Mouse (Mus musculus) bone marrow macrophage, adult 2 months (primary cell): ENCODE results near the gene Sco1. TPM values are rescaled to one million over a fixed set of nuclear protein-coding genes. Genes with fewer than 3 reads are reported as not detected.
A peak's percentile ranks its signal among the peaks of the same experiment; 100 is the strongest.

Source experiments
- H3K27ac ChIP-seq: 2 replicates; pipeline ENCODE4 v1.5.1; 2012; ENCODE audit warnings: low read depth, low read length; ENCODE audit not compliant: insufficient read depth
- H3K4me1 ChIP-seq: 2 replicates; pipeline ENCODE4 v1.6.1; 2012; ENCODE audit warnings: low read length; ENCODE audit not compliant: control insufficient read depth, insufficient read depth
- H3K4me3 ChIP-seq: 2 replicates; pipeline ENCODE4 v1.5.1; 2012; ENCODE audit warnings: mild to moderate bottlenecking, low read length, moderate library complexity; ENCODE audit not compliant: insufficient read depth
- CTCF ChIP-seq: IDR thresholded peaks from 2 replicates; pipeline ENCODE4 v1.5.1; 2012; ENCODE audit warnings: low read depth, mild to moderate bottlenecking, low read length, moderate library complexity
- POLR2A ChIP-seq: IDR thresholded peaks from 2 replicates; pipeline ENCODE4 v1.6.1; 2012; ENCODE audit warnings: mild to moderate bottlenecking, low read depth, low read length, borderline replicate concordance
- polyA plus RNA-seq: library from polyadenylated mRNA; stranded (reverse); fragments of >200 nt; gene quantifications from 2 replicates; pipeline ENCODE4 v1.2.4, GENCODE M21; 2012; ENCODE audit not compliant: missing spikeins, insufficient read depth, insufficient read length

Gene Sco1
- polyA plus RNA-seq, 1 experiment = 8.8 TPM

DNA sequence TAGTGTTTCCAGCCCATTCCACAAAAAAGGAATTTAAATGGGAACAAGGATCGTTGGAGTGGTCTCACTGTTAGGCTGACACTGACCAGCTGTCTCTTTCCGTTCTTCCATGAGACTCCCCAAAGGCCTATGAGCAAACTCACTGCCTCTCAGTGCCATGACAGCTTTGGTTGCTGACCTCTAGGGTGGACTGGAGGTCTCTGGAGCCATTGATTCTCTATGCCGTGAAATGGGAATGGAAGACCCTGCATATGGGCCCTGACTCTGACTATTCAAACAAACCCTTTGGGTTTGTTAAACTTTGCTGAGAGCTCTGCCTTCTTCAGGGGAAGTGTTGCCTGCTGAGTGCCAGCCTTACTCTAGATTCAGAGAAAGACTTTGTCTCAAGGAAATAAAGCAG lies 15.3 kb downstream of the Sco1 start:
- TF ChIP-seq POLR2A = no peak
- no peak for TF ChIP-seq CTCF
- no peak overlapping the region for H3K4me3 ChIP-seq
- no peaks in the 10 kb centered on the region for H3K4me1 ChIP-seq
- no peak overlapping the region for H3K27ac ChIP-seq

DNA sequence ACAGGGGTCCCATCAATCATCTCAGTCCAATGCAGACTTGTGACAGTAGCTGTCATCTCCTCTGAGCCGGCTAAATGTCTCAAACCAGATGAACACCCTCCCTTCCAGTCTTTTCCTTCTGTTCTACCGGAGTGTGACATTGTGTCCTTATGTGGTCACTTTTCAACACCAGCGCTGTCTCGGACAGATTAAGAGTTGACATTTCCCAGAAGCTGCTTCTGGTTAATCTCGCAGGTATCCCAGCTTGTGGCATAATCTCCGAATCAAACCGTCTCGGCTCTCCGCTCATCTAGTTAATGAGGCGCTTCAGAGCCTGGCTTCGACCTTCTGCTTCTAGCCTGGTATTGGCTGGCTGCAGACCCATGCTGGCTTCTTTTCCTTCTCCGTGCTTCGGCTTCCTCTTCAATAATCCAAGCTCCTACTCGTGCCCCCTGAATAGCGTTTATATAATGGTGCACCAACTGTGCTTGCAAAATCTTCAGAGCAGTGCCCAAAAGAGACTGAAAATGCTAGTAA lies 20.2 kb downstream of the Sco1 start:
- Histone ChIP-seq H3K4me3 (no peak overlapping the region), H3K4me1 (no peaks in the 10 kb centered on the region), H3K27ac (no peak overlapping the region)
- no peak for TF ChIP-seq POLR2A
- no peak for TF ChIP-seq CTCF

DNA sequence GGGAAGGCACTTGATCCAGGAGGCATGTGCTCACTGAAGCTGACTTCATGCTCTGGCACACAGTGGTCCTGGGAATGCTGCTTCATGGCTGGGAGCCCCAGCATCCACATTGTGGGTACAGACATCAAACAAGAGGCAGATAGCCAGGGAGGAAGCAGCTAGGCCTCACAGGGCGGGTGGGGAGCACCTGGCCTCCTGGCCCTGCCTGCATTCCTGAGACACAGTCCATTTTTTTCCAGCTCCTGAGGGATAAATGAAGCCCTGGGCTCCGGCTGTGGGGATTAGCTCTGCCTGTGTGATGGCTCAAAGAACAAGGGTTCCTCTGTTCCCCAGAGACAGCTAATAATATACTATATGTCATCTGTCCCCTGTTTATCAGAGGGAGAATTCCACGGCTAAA lies 22.6 kb downstream of the Sco1 start:
- no peak for TF ChIP-seq POLR2A
- no peak for TF ChIP-seq CTCF
- Histone ChIP-seq H3K27ac (no peak overlapping the region), H3K4me1 (no peaks in the 10 kb centered on the region), H3K4me3 (no peak overlapping the region)

DNA sequence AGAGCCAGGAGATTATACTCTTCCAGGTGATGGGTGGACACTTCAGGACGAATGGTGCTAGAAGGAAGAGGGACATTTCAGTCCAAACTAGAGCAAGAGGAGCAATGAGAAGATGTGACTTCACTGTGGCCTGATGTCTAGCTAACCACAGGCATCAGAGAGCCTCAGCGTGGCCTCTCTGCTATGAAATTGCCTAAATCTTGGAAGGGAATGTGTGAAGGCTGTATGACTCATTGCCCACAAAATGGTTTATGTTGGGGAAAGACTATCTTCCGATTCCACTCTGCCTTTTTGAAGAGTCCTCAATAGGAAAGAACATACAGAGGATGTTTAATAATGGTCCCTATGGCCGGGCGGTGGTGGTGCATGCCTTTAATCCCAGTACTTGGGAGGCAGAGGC lies 24.3 kb downstream of the Sco1 start:
- Histone ChIP-seq H3K27ac (no peak overlapping the region), H3K4me3 (no peak overlapping the region), H3K4me1 (no peaks in the 10 kb centered on the region)
- TF ChIP-seq CTCF (no peak), POLR2A (no peak)

DNA sequence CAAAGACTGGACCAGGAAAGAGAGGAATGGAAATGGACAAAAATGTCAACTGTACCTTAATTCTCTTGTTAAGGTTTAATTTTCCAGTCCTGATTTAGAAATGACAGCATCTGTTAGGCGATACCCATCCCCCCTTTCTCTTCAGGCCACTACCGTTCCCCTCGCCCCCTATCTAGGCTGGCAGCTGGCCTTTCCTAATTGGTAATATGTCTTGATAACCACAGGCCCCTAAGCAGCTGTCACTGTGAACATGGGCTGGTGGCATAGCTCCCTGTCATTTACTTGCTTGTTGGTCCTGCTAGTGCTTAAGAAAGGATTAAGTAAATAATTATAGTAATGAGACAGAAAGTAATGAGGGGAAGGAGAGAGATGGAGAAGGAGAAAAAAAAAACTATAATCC lies 25.0 kb downstream of the Sco1 start:
- H3K4me3 ChIP-seq = no peak overlapping the region
- H3K27ac ChIP-seq = no peak overlapping the region
- TF ChIP-seq POLR2A = no peak
- TF ChIP-seq CTCF = no peak
- no peaks in the 10 kb centered on the region for H3K4me1 ChIP-seq

DNA sequence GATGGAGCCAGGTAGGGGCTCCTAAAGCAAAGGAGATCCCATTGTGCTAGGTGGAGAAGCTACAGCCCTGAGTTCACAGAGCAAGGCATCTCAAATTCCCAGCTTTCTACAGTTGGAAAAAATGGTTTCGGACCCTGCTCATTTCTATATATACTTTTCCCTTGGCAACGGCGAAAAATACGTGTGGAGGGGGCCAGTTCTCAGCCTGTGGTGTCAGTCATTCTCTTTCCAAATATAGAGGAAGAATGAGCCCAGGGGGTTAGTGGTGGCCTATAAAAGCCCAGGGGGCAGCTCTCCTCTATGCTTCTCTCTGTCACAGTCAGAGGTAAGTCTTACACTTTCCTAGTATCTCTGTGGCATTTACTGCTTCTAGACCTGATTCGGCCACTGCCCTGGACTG lies 25.5 kb downstream of the Sco1 start, which contains the start of gene Myh3:
TSS of gene Myh3 (plus strand) at position 301 of the 400 bp plus-strand sequence.
- H3K4me1 ChIP-seq = no peaks in the 10 kb centered on the region
- no peak within 1 kb of the TSS for H3K4me3 ChIP-seq
- no peak for TF ChIP-seq CTCF

DNA sequence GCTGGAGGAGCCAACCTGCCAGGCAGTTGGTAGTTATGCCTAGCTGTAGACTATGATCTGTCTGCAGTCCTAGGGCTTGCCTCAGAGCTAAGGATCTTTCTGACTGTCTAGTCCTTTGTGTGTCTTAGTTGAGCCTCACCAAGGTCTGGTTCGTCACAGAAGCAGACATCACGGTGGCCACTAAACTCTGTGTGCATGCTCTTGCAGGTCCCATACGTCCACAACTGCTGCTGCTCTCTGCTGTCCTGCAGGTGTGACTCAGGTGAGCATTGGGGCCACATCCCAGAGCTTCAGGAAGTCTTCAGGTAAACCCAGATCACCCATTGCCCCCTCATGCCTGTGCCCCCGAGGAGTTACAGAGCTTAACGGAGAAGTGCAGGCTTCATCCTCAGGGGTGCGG lies 26.4 kb downstream of the Sco1 start:
- TF ChIP-seq POLR2A (no peak), CTCF (no peak)
- Histone ChIP-seq H3K4me1 (no peaks in the 10 kb centered on the region), H3K4me3 (no peak overlapping the region), H3K27ac (no peak overlapping the region)

More for the DNA sequence above, 25.5 kb downstream of the Sco1 start, which contains the start of gene Myh3:
- no peak within 1 kb of the TSS for H3K27ac ChIP-seq

DNA sequence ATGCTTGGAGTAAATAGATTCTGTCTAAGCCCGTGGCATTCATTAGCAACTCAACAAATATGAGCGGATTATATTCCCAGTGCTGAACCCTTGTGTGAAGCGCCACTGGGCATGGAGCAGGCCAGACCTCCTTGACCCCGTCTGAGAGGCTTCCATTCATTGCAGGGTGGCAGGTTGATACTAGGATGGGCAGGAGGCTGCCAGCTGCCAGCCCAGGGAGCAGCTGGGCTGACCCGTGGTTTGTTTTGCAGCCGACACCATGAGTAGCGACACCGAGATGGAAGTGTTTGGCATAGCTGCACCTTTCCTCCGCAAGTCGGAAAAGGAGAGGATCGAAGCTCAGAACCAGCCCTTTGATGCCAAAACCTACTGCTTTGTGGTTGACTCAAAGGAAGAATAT lies 27.3 kb downstream of the Sco1 start:
- Histone ChIP-seq H3K4me1 (no peaks in the 10 kb centered on the region), H3K27ac (no peak overlapping the region), H3K4me3 (no peak overlapping the region)
- no peak for TF ChIP-seq CTCF
- TF ChIP-seq POLR2A = no peak

DNA sequence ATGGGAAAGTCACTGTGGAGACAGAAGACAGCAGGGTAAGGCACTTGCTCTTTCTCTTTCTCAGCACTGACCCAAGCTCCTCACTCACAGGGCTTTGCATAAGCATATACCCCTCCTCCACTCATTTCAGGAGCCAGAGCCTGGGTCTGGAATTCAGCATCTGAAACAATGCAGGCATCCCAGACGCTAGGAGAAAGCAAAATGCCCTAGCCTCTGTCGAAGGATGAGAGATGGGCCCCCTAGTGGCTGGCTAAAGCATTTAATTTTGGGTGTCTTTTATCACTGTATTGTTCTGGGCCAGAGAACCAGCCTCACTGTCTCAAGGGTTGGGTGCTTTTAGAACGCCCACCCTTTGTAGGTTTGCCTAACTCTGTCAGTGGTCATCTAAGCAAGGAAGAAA lies 27.7 kb downstream of the Sco1 start:
- no peak overlapping the region for H3K27ac ChIP-seq
- no peaks in the 10 kb centered on the region for H3K4me1 ChIP-seq
- no peak overlapping the region for H3K4me3 ChIP-seq
- TF ChIP-seq POLR2A (no peak), CTCF (peak; percentile 72)

DNA sequence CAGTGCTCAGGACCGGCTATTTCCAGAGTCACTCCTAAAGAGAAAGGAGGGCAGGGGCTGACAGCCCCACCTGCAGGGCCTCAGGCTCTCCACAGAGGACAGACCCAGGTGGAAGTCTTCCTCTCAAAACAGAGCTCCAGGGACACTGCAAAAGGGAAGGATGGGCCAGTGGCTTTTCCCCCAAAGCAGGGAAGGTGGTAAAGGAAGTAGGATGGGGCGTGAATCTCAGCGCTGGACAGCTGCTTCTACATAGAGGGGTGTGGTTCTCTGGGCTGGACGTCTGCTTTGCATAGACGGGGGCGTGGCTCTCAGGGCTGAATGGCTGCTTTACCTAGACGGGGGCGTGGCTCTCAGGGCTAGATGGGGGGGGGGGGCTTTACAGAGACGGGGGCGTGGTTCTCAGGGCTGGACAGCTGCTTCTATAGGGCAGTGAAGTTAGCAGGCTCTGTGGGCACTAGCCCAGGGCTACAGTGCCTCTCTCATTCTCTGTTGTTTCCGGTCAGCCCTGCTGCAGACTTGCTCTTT lies 28.7 kb downstream of the Sco1 start:
- H3K27ac ChIP-seq = no peak overlapping the region
- no peaks in the 10 kb centered on the region for H3K4me1 ChIP-seq
- TF ChIP-seq POLR2A = no peak
- no peak for TF ChIP-seq CTCF
- no peak overlapping the region for H3K4me3 ChIP-seq

DNA sequence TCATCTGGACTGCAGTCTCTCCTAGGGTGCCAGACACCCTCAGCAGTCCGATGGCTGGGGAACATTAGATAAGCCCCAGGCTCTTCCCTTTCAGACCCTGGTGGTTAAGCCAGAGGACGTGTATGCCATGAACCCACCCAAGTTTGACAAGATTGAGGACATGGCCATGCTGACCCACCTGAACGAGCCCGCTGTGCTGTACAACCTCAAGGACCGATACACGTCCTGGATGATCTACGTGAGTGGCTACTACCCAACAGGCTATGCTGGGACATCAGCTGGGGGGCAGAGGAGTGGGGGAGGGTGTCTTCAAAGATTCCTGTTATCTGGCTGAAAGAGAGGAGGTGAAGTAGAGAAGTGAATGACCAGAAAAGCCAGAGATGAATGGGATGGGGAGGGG lies 29.7 kb downstream of the Sco1 start:
- Histone ChIP-seq H3K4me3 (no peak overlapping the region), H3K27ac (no peak overlapping the region), H3K4me1 (no peaks in the 10 kb centered on the region)
- TF ChIP-seq CTCF = no peak
- TF ChIP-seq POLR2A = no peak
